Mouse (Mus musculus) skeletal muscle tissue, postnatal 0 days (tissue): ENCODE data around the gene Olfr1076. TPM values are rescaled to one million over a fixed set of nuclear protein-coding genes. Genes with fewer than 3 reads are reported as not detected.

Source experiments
- polyA plus RNA-seq: library from polyadenylated mRNA; unstranded; fragments of >200 nt; fragmentation: Nextera tagmentation; extraction: Ambion mirVana; gene quantifications from 2 replicates; pipeline ENCODE4 v1.2.1, GENCODE M21; 2015

Gene Olfr1076
- not detected in 2 replicates for polyA plus RNA-seq

GRCm38 (mm10) chr2:86508161-86508560 is at the start of gene Olfr1076:
Gene Olfr1076 (plus strand): TSS chr2:86508461.

GRCm38 (mm10) chr2:86487286-86487685 is 21.0 kb upstream of the Olfr1076 start, which contains the start of gene Olfr228:
Gene Olfr228 (minus strand): TSS chr2:86487386.

GRCm38 (mm10) chr2:86542380-86542779 is 34.1 kb downstream of the Olfr1076 start, which contains the start of gene Olfr1079:
Gene Olfr1079 (minus strand): TSS chr2:86542480.

GRCm38 (mm10) chr2:86558135-86558534 is 49.9 kb downstream of the Olfr1076 start, which contains the start of gene Olfr1080:
Gene Olfr1080 (minus strand): TSS chr2:86558235.

Other genes starting within 250 kb of the Olfr1076 start
- not detected in 2 replicates for gene Olfr1051, start 229.4 kb upstream of the Olfr1076 start, polyA plus RNA-seq
- gene Olfr1052, start 216.0 kb upstream of the Olfr1076 start, polyA plus RNA-seq, result not detected in 2 replicates
- gene Olfr1053, start 193.2 kb upstream of the Olfr1076 start, polyA plus RNA-seq, result not detected in 2 replicates
- gene Olfr1054, start 173.0 kb upstream of the Olfr1076 start, polyA plus RNA-seq, result not detected in 2 replicates
- gene Olfr1055, start 158.2 kb upstream of the Olfr1076 start, polyA plus RNA-seq, result not detected in 2 replicates
- gene Olfr1056, start 146.0 kb upstream of the Olfr1076 start, polyA plus RNA-seq, result not detected in 2 replicates
- gene Olfr1057, start 130.1 kb upstream of the Olfr1076 start, polyA plus RNA-seq, result not detected in 2 replicates
- not detected in 2 replicates for gene Olfr1058, start 119.9 kb upstream of the Olfr1076 start, polyA plus RNA-seq
- not detected in 2 replicates for gene Olfr1061, start 94.4 kb upstream of the Olfr1076 start, polyA plus RNA-seq
- not detected in 2 replicates for gene Olfr1062, start 81.7 kb upstream of the Olfr1076 start, polyA plus RNA-seq
- not detected in 2 replicates for gene Olfr1065, start 57.9 kb upstream of the Olfr1076 start, polyA plus RNA-seq
- gene Olfr1066, start 52.2 kb upstream of the Olfr1076 start, polyA plus RNA-seq, result not detected in 2 replicates
- not detected in 2 replicates for gene Olfr228, start 21.1 kb upstream of the Olfr1076 start, polyA plus RNA-seq
- gene Olfr1079, start 34.0 kb downstream of the Olfr1076 start, polyA plus RNA-seq, result not detected in 2 replicates
- not detected in 2 replicates for gene Olfr1080, start 49.8 kb downstream of the Olfr1076 start, polyA plus RNA-seq
- gene Olfr1082, start 90.5 kb downstream of the Olfr1076 start, polyA plus RNA-seq, result not detected in 2 replicates
- not detected in 2 replicates for gene Olfr1084, start 131.3 kb downstream of the Olfr1076 start, polyA plus RNA-seq
- not detected in 2 replicates for gene Olfr1085, start 153.6 kb downstream of the Olfr1076 start, polyA plus RNA-seq
- gene Olfr1086, start 171.6 kb downstream of the Olfr1076 start, polyA plus RNA-seq, result not detected in 2 replicates
- gene Olfr1087, start 189.9 kb downstream of the Olfr1076 start, polyA plus RNA-seq, result not detected in 2 replicates
- gene Olfr1089, start 225.2 kb downstream of the Olfr1076 start, polyA plus RNA-seq, result not detected in 2 replicates